In genomic region chr9:114960844-114961243, GRCm38 (mm10) we compare ENCODE assay signal across 20 mouse cellular contexts. TPM values are rescaled to one million over a fixed set of nuclear protein-coding genes. Genes with fewer than 3 reads are reported as not detected.
DNase-seq lines count a peak whose midpoint lies in the region; ATAC-seq and TF ChIP-seq lines count a peak whose summit lies in the region.
"Had no signal": no experiment of that assay in that cellular context is flagged by ENCODE, and none has a peak within 500 bp of the region (broad histone marks: within the 10 kb centered on the region; RNA-seq: fewer than 3 reads in every experiment).

No protein-coding gene starts in this region.

- TF ChIP-seq CTCF in stomach, postnatal 0 days (IDR thresholded peaks at IDR 0.05; ENCODE audit: low read depth), result no peak

- H3K9me3 ChIP-seq in stomach, embryonic 16.5 days (replicated peaks; ENCODE audit: control insufficient read depth, low read length), result peaks cover 4% of the 10 kb centered on the region; the same call in 1 of the 2 replicates
- no peaks in the 10 kb centered on the region for H3K9me3 ChIP-seq in stomach, postnatal 0 days (ENCODE audit: control insufficient read depth, low read length)
- peaks cover 7% of the 10 kb centered on the region; the same call in 1 of the 2 replicates for H3K9me3 ChIP-seq in embryonic facial prominence, embryonic 10.5 days
- H3K9me3 ChIP-seq: embryonic facial prominence, embryonic 13.5 days; forebrain, embryonic 12.5 days; forebrain, embryonic 15.5 days; hindbrain, embryonic 12.5 days; hindbrain, embryonic 15.5 days had no signal

- no peak for ATAC-seq in stomach, embryonic 16.5 days (ENCODE audit: insufficient read depth, low FRiP score)
- no peak for ATAC-seq in stomach, postnatal 0 days (ENCODE audit: low FRiP score, low TSS enrichment)
- ATAC-seq in common myeloid progenitor, adult 5-6 weeks (replicated peaks; ENCODE audit: low read depth, poor library complexity, severe bottlenecking), result peak; percentile 31; the same call in 1 of the 2 replicates
- ATAC-seq in megakaryocyte progenitor cell, adult 5-6 weeks (replicated peaks; ENCODE audit: poor library complexity), result peak; percentile 40; the same call in 1 of the 2 replicates
- ATAC-seq: forebrain, embryonic 15.5 days; intestine, postnatal 0 days had no signal

- DNase-seq in stomach, postnatal 0 days (ENCODE audit: low spot score), result no peak
- DNase-seq in embryonic facial prominence, embryonic 10.5 days (ENCODE audit: low spot score), result no peak
- no peak for DNase-seq in heart, adult 9 months (ENCODE audit: low spot score in 2 of 2)
- DNase-seq: B cell, adult 2 months; cerebellum, adult 18-20 months; cerebellum, adult 9-10 months; cerebellum, postnatal 14 days had no signal

- H3K27me3 ChIP-seq in stomach, embryonic 16.5 days (ENCODE audit: control insufficient read depth, insufficient read depth, low read length), result no peaks in the 10 kb centered on the region
- H3K27me3 ChIP-seq in stomach, postnatal 0 days (ENCODE audit: control insufficient read depth, insufficient read depth, low read length), result no peaks in the 10 kb centered on the region
- no peaks in the 10 kb centered on the region for H3K27me3 ChIP-seq in embryonic facial prominence, embryonic 10.5 days (replicated peaks; ENCODE audit: low read depth, poor library complexity, severe bottlenecking)
- H3K27me3 ChIP-seq: embryonic facial prominence, embryonic 13.5 days; forebrain, embryonic 12.5 days; forebrain, embryonic 15.5 days; hindbrain, embryonic 12.5 days; hindbrain, embryonic 15.5 days had no signal

- TF ChIP-seq EP300 in stomach, postnatal 0 days (optimal IDR thresholded peaks at IDR 0.05), result no peak

- no peaks in the 10 kb centered on the region for H3K4me1 ChIP-seq in stomach, embryonic 16.5 days (ENCODE audit: control insufficient read depth, insufficient read depth, low read length)
- no peaks in the 10 kb centered on the region for H3K4me1 ChIP-seq in stomach, postnatal 0 days (replicated peaks; ENCODE audit: control insufficient read depth, insufficient read depth)
- no peaks in the 10 kb centered on the region for H3K4me1 ChIP-seq in embryonic facial prominence, embryonic 10.5 days
- H3K4me1 ChIP-seq: embryonic facial prominence, embryonic 13.5 days; forebrain, embryonic 12.5 days; forebrain, embryonic 15.5 days; hindbrain, embryonic 12.5 days; hindbrain, embryonic 15.5 days had no signal

- 70% methylated on average over 6 of the region's 6 CpGs for WGBS in stomach, embryonic 16.5 days
- 62% methylated on average over 6 of the region's 6 CpGs for WGBS in stomach, postnatal 0 days
- 83% methylated on average over 6 of the region's 6 CpGs for WGBS in embryonic facial prominence, embryonic 10.5 days

- H3K4me2 ChIP-seq in stomach, embryonic 16.5 days (ENCODE audit: low read depth, low read length), result no peak overlapping the region
- no peak overlapping the region for H3K4me2 ChIP-seq in stomach, postnatal 0 days (replicated peaks; ENCODE audit: low read depth)
- H3K4me2 ChIP-seq: embryonic facial prominence, embryonic 13.5 days; forebrain, embryonic 12.5 days; forebrain, embryonic 15.5 days; heart, embryonic 11.5 days; hindbrain, embryonic 12.5 days; hindbrain, embryonic 15.5 days had no signal

- peak overlapping the region; percentile 25; the same call in 1 of the 2 replicates for H3K27ac ChIP-seq in stomach, embryonic 16.5 days (ENCODE audit: low read length)
- no peak overlapping the region for H3K27ac ChIP-seq in stomach, postnatal 0 days (replicated peaks)
- no peak overlapping the region for H3K27ac ChIP-seq in embryonic facial prominence, embryonic 10.5 days (replicated peaks)
- H3K27ac ChIP-seq: embryonic facial prominence, embryonic 13.5 days; forebrain, embryonic 12.5 days; forebrain, embryonic 15.5 days; heart, adult 2 months; hindbrain, embryonic 12.5 days; hindbrain, embryonic 15.5 days had no signal

- no peak overlapping the region for H3K4me3 ChIP-seq in stomach, embryonic 16.5 days (replicated peaks; ENCODE audit: low read length)
- no peak overlapping the region for H3K4me3 ChIP-seq in stomach, postnatal 0 days (ENCODE audit: low read depth, low read length)
- no peak overlapping the region for H3K4me3 ChIP-seq in embryonic facial prominence, embryonic 10.5 days
- H3K4me3 ChIP-seq: embryonic facial prominence, embryonic 13.5 days; erythroblast, embryonic 14.5 days; forebrain, embryonic 12.5 days; forebrain, embryonic 15.5 days; heart, adult 2 months; hindbrain, embryonic 12.5 days; hindbrain, embryonic 15.5 days had no signal

- H3K9ac ChIP-seq in stomach, embryonic 16.5 days (ENCODE audit: low read length), result no peak overlapping the region
- H3K9ac ChIP-seq in stomach, postnatal 0 days (ENCODE audit: low read length), result no peak overlapping the region
- H3K9ac ChIP-seq: embryonic facial prominence, embryonic 13.5 days; forebrain, embryonic 12.5 days; forebrain, embryonic 15.5 days; hindbrain, embryonic 12.5 days; hindbrain, embryonic 15.5 days had no signal

- no peaks in the 10 kb centered on the region for H3K36me3 ChIP-seq in stomach, embryonic 16.5 days (ENCODE audit: control insufficient read depth, insufficient read depth, low read length)
- no peaks in the 10 kb centered on the region for H3K36me3 ChIP-seq in stomach, postnatal 0 days (ENCODE audit: control insufficient read depth, insufficient read depth, low read length)
- no peaks in the 10 kb centered on the region for H3K36me3 ChIP-seq in embryonic facial prominence, embryonic 10.5 days (replicated peaks)
- H3K36me3 ChIP-seq: embryonic facial prominence, embryonic 13.5 days; forebrain, embryonic 12.5 days; forebrain, embryonic 15.5 days; hindbrain, embryonic 12.5 days; hindbrain, embryonic 15.5 days had no signal

RNA-seq across cellular contexts. Expression of gene Osbpl10, which starts 17.5 kb away (rescaled TPM):
- 0.95 and 1.4 TPM in 2 replicates for polyA plus RNA-seq in stomach, embryonic 16.5 days (2015; fragmentation: Nextera tagmentation; extraction: Ambion mirVana)
- 1.4 and 1.7 TPM in 2 replicates for polyA plus RNA-seq in stomach, postnatal 0 days (2015; fragmentation: Nextera tagmentation; extraction: Ambion mirVana)
- total RNA-seq in common myeloid progenitor, adult 5-6 weeks (2017), result 0.09 TPM in 1 of 2 replicates, not detected in the other
- total RNA-seq in megakaryocyte progenitor cell, adult 5-6 weeks (2015), result not detected in 2 replicates
- total RNA-seq in megakaryocyte progenitor cell, adult 5-6 weeks (2017), result not detected in 2 replicates
- polyA plus RNA-seq in embryonic facial prominence, embryonic 10.5 days (2016; fragmentation: Nextera tagmentation; extraction: Ambion mirVana), result 1.1 and 1.3 TPM in 2 replicates
- total RNA-seq: MEL had no signal
- polyA plus RNA-seq: erythroblast, embryonic 14.5 days had no signal

RNA-seq across cellular contexts. Expression of gene Rps27rt, which starts 21.7 kb away (rescaled TPM):
- 421 and 444 TPM in 2 replicates for polyA plus RNA-seq in stomach, embryonic 16.5 days (2015; fragmentation: Nextera tagmentation; extraction: Ambion mirVana)
- polyA plus RNA-seq in stomach, postnatal 0 days (2015; fragmentation: Nextera tagmentation; extraction: Ambion mirVana), result 682 and 701 TPM in 2 replicates
- 300 and 305 TPM in 2 replicates for total RNA-seq in common myeloid progenitor, adult 5-6 weeks (2017)
- 256 and 259 TPM in 2 replicates for total RNA-seq in megakaryocyte progenitor cell, adult 5-6 weeks (2015)
- total RNA-seq in megakaryocyte progenitor cell, adult 5-6 weeks (2017), result 119 and 149 TPM in 2 replicates
- 232 and 250 TPM in 2 replicates for polyA plus RNA-seq in embryonic facial prominence, embryonic 10.5 days (2016; fragmentation: Nextera tagmentation; extraction: Ambion mirVana)
- polyA plus RNA-seq: erythroblast, embryonic 14.5 days had no signal

RNA-seq across cellular contexts. Expression of gene Gpd1l, which starts 27.1 kb away (rescaled TPM):
- 18.7 and 20.2 TPM in 2 replicates for polyA plus RNA-seq in stomach, embryonic 16.5 days (2015; fragmentation: Nextera tagmentation; extraction: Ambion mirVana)
- 17.3 and 19.2 TPM in 2 replicates for polyA plus RNA-seq in stomach, postnatal 0 days (2015; fragmentation: Nextera tagmentation; extraction: Ambion mirVana)
- 19.0 and 27.6 TPM in 2 replicates for total RNA-seq in common myeloid progenitor, adult 5-6 weeks (2017)
- total RNA-seq in megakaryocyte progenitor cell, adult 5-6 weeks (2015), result 23.9 and 25.2 TPM in 2 replicates
- 30.0 and 30.9 TPM in 2 replicates for total RNA-seq in megakaryocyte progenitor cell, adult 5-6 weeks (2017)
- 14.8 and 15.2 TPM in 2 replicates for polyA plus RNA-seq in embryonic facial prominence, embryonic 10.5 days (2016; fragmentation: Nextera tagmentation; extraction: Ambion mirVana)
- total RNA-seq: MEL had no signal

Comparison
In these comparisons a context has a peak if more than half of its experiments do, and no peak if none do; other contexts are left out.
1. ATAC-seq: peak in common myeloid progenitor, adult 5-6 weeks (single experiment) and megakaryocyte progenitor cell, adult 5-6 weeks (single experiment); none in stomach, embryonic 16.5 days (single experiment) and stomach, postnatal 0 days (single experiment).